ENCODE assay signal across 17 mouse cellular contexts in the genomic region with DNA sequence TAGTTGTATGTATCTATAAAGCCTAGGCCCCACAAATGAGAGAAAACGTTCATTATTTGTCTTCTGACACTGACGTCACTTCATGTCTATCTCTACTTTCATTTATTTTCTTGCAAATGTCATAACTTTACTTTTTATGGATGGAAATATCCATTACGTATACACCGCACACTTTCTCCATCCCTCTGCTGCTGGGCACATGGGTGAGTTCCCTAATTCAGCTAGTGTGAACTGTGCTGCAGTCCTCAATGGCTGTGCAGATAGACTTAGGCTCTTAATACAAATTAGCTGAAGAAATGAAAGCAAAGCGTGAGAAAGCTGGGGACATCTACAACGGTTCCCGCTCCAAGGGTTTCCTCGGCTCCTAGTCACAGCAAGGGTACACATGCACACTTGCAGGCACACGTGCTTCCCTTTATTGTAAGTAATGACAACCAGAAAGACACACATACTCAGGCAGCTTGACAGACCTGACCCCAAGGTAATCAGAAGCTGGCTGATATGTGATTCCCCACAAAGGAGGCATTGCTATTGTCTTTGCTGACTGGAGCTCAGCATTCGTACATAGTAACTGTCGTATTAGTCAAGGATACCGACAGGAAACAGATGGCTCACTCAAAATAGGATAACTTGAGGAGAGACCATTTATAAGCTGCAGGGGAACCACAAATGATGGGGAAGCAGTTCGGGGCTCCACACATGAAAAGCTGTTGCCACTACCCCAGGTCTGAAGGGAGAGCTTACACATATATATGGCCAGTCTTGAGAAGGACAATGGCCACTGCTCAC. TPM values are rescaled to one million over a fixed set of nuclear protein-coding genes. Genes with fewer than 3 reads are reported as not detected.
DNase-seq lines count a peak whose midpoint lies in the region; ATAC-seq lines count a peak whose summit lies in the region.
"Had no signal": no experiment of that assay in that cellular context is flagged by ENCODE, and none has a peak within 500 bp of the region (broad histone marks: within the 10 kb centered on the region; RNA-seq: fewer than 3 reads in every experiment).

No protein-coding gene starts in this region.

- H3K4me1 ChIP-seq in megakaryocyte, embryonic 14.5 days = peaks cover 57% of the 10 kb centered on the region
- H3K4me1 ChIP-seq: neural tube, embryonic 13.5 days had no signal

- DNase-seq in left cerebral cortex, adult 11 months (ENCODE audit: low spot score) = peak; percentile 7
- DNase-seq in left cerebral cortex, adult 18-20 months (ENCODE audit: low spot score in 2 of 2) = no peak
- DNase-seq in brain, adult 2 months (ENCODE audit: low read depth, low spot score) = peak; percentile 56
- DNase-seq in urinary bladder, adult 18-20 months (ENCODE audit: low spot score in 2 of 2) = no peak
- no peak for DNase-seq in B cell, adult 2 months
- DNase-seq: heart, adult 2 months; heart, postnatal 4 days; kidney, adult 11 months; midbrain, embryonic 14.5 days had no signal

- H3K27me3 ChIP-seq in megakaryocyte, embryonic 14.5 days (replicated peaks) = no peaks in the 10 kb centered on the region
- H3K27me3 ChIP-seq: lung, embryonic 15.5 days; neural tube, embryonic 13.5 days had no signal

- peak; percentile 57 to 65 for ATAC-seq in hematopoietic stem cell, adult 5-6 weeks (replicated peaks in 1 of 2; ENCODE audit: insufficient read depth in 1 of 2, low FRiP score in 2 of 2, low TSS enrichment in 1 of 2, low read depth in 1 of 2, poor library complexity in 2 of 2, severe bottlenecking in 2 of 2)

- peaks cover 16% of the 10 kb centered on the region for H3K36me3 ChIP-seq in megakaryocyte, embryonic 14.5 days (replicated peaks; ENCODE audit: low read length)
- H3K36me3 ChIP-seq: lung, embryonic 15.5 days; neural tube, embryonic 13.5 days had no signal

- H3K4me3 ChIP-seq in megakaryocyte, embryonic 14.5 days (replicated peaks) = peak overlapping the region; percentile 86
- H3K4me3 ChIP-seq: erythroblast, embryonic 14.5 days; heart, adult 2 months; left cerebral cortex, adult 2 months; lung, embryonic 15.5 days; neural tube, embryonic 13.5 days had no signal

- peaks cover 15% of the 10 kb centered on the region for H3K9me3 ChIP-seq in megakaryocyte, embryonic 14.5 days
- H3K9me3 ChIP-seq: lung, embryonic 15.5 days; neural tube, embryonic 13.5 days had no signal

RNA-seq across cellular contexts. Expression of gene Micu1, which starts 36.6 kb away (rescaled TPM):
- total RNA-seq in left cerebral cortex, adult 18-20 months (2021) = 10 to 100 TPM; 89.9 to 92.1 TPM
- 26.7 and 66.4 TPM in 2 replicates for total RNA-seq in hematopoietic stem cell, adult 5-6 weeks (2017)
- polyA plus RNA-seq in megakaryocyte, embryonic 14.5 days (2012; ENCODE audit: insufficient read depth, low replicate concordance) = 59.7 and 100 TPM in 2 replicates

RNA-seq across cellular contexts. Expression of gene Mcu, which starts 49.2 kb away (rescaled TPM):
- 10 to 100 TPM; 35.6 to 39.9 TPM for total RNA-seq in left cerebral cortex, adult 18-20 months (2021)
- total RNA-seq in hematopoietic stem cell, adult 5-6 weeks (2017) = 23.1 and 26.9 TPM in 2 replicates
- polyA plus RNA-seq in megakaryocyte, embryonic 14.5 days (2012; ENCODE audit: insufficient read depth, low replicate concordance) = 36.5 and 38.7 TPM in 2 replicates

RNA-seq across cellular contexts. Expression of gene Gm10322, which starts 49.8 kb away (rescaled TPM):
- not detected for total RNA-seq in left cerebral cortex, adult 18-20 months (2021)
- not detected in 2 replicates for total RNA-seq in hematopoietic stem cell, adult 5-6 weeks (2017)
- polyA plus RNA-seq in megakaryocyte, embryonic 14.5 days (2012; ENCODE audit: insufficient read depth, low replicate concordance) = not detected in 2 replicates
- total RNA-seq: heart, adult 2 months; heart, postnatal 4 days; left cerebral cortex, adult 2 months had no signal
- polyA plus RNA-seq: cortical plate, adult 2 months; erythroblast, embryonic 14.5 days; heart, adult 2 months; lung, embryonic 15.5 days; midbrain, embryonic 14.5 days; neural tube, embryonic 13.5 days; stomach, postnatal 0 days had no signal

Comparison
In these comparisons a context has a peak if more than half of its experiments do, and no peak if none do; other contexts are left out.
1. DNase-seq: peak in left cerebral cortex, adult 11 months (single experiment) and brain, adult 2 months (single experiment); none in left cerebral cortex, adult 18-20 months (0 of 2), urinary bladder, adult 18-20 months (0 of 2) and B cell, adult 2 months (0 of 2).